Comparison of ENCODE assay signal across 7 mouse cellular contexts in genomic region chr7:128744684-128745485, GRCm38 (mm10). TPM values are rescaled to one million over a fixed set of nuclear protein-coding genes. Genes with fewer than 3 reads are reported as not detected.
A peak's percentile ranks its signal among the peaks of the same experiment; 100 is the strongest.
DNase-seq lines count a peak whose midpoint lies in the region; ATAC-seq and TF ChIP-seq lines count a peak whose summit lies in the region.

Gene Sec23ip (plus strand): TSS chr7:128744943.

- under 1% methylated on average over 55 of the region's 55 CpGs for WGBS in embryonic facial prominence, embryonic 10.5 days
- under 1% methylated on average over 55 of the region's 55 CpGs for WGBS in intestine, postnatal 0 days
- WGBS in midbrain, embryonic 12.5 days, result under 1% methylated on average over 55 of the region's 55 CpGs
- WGBS in small intestine, adult 2 months, result under 1% methylated on average over 55 of the region's 55 CpGs

- peak within 1 kb of the TSS; percentile 76 for H3K4me2 ChIP-seq in intestine, postnatal 0 days (replicated peaks; ENCODE audit: low read depth)
- H3K4me2 ChIP-seq in midbrain, embryonic 12.5 days (replicated peaks), result peak within 1 kb of the TSS; percentile 70

- no peak for TF ChIP-seq CTCF in intestine, postnatal 0 days (IDR thresholded peaks at IDR 0.05; ENCODE audit: low read depth)
- no peak for TF ChIP-seq CTCF in small intestine, adult 2 months (IDR thresholded peaks at IDR 0.05; ENCODE audit: extremely low read depth, insufficient read length, insufficient replicate concordance, low read depth, low read length)

- peak within 1 kb of the TSS; percentile 99 for H3K4me3 ChIP-seq in embryonic facial prominence, embryonic 10.5 days
- peak within 1 kb of the TSS; percentile 74 for H3K4me3 ChIP-seq in intestine, postnatal 0 days (ENCODE audit: low read depth, low read length)
- H3K4me3 ChIP-seq in midbrain, embryonic 12.5 days, result peak within 1 kb of the TSS; percentile 87
- peak within 1 kb of the TSS; percentile 85 for H3K4me3 ChIP-seq in small intestine, adult 2 months (ENCODE audit: low read depth, low read length)

- peak within 1 kb of the TSS; percentile 67 for H3K9ac ChIP-seq in intestine, postnatal 0 days (ENCODE audit: low read depth, low read length)
- peak within 1 kb of the TSS; percentile 96 for H3K9ac ChIP-seq in midbrain, embryonic 12.5 days (replicated peaks)

- peaks cover 12% of the 10 kb centered on the region for H3K36me3 ChIP-seq in embryonic facial prominence, embryonic 10.5 days (replicated peaks)
- peaks cover under 1% of the 10 kb centered on the region; the same call in 1 of the 2 replicates for H3K36me3 ChIP-seq in intestine, postnatal 0 days (ENCODE audit: control insufficient read depth, insufficient read depth)
- H3K36me3 ChIP-seq in midbrain, embryonic 12.5 days, result 0 out of 2 replicates have a peak, but pooled peaks cover under 1% of the 10 kb centered on the region
- H3K36me3 ChIP-seq in small intestine, adult 2 months (ENCODE audit: control insufficient read depth, insufficient read depth, low read length), result peaks cover under 1% of the 10 kb centered on the region

- H3K27me3 ChIP-seq in embryonic facial prominence, embryonic 10.5 days (replicated peaks; ENCODE audit: low read depth, poor library complexity, severe bottlenecking), result peaks cover 19% of the 10 kb centered on the region
- no peaks in the 10 kb centered on the region for H3K27me3 ChIP-seq in intestine, postnatal 0 days (replicated peaks; ENCODE audit: control insufficient read depth, insufficient read depth, low read length)
- H3K27me3 ChIP-seq in midbrain, embryonic 12.5 days, result peaks cover 10% of the 10 kb centered on the region
- H3K27me3 ChIP-seq in small intestine, adult 2 months (ENCODE audit: control insufficient read depth, insufficient read depth, low read length), result no peaks in the 10 kb centered on the region

- peak; percentile 79 for TF ChIP-seq POLR2A in small intestine, adult 2 months (IDR thresholded peaks at IDR 0.05; ENCODE audit: low read depth, low read length)

- intact Hi-C loops in left cerebral cortex, postnatal 4 days (cut with DNase I), result no loop called here

- H3K9me3 ChIP-seq in embryonic facial prominence, embryonic 10.5 days, result no peaks in the 10 kb centered on the region
- H3K9me3 ChIP-seq in intestine, postnatal 0 days (ENCODE audit: control insufficient read depth), result no peaks in the 10 kb centered on the region
- H3K9me3 ChIP-seq in midbrain, embryonic 12.5 days, result no peaks in the 10 kb centered on the region

- DNase-seq in adrenal gland, postnatal 10 days, result peak; percentile 98
- peak; percentile 98 for DNase-seq in embryonic facial prominence, embryonic 10.5 days (ENCODE audit: low spot score)
- DNase-seq in gonadal fat pad, adult 2 months (ENCODE audit: low read depth), result peak; percentile 91
- DNase-seq in left cerebral cortex, postnatal 4 days, result peak; percentile 98

- peak; percentile 84 for ATAC-seq in intestine, postnatal 0 days
- peak; percentile 85 for ATAC-seq in midbrain, embryonic 12.5 days (ENCODE audit: low FRiP score, low read depth)

- peaks cover 33% of the 10 kb centered on the region for H3K4me1 ChIP-seq in embryonic facial prominence, embryonic 10.5 days
- H3K4me1 ChIP-seq in intestine, postnatal 0 days (replicated peaks; ENCODE audit: control insufficient read depth, insufficient read depth, low read length), result peaks cover 24% of the 10 kb centered on the region
- H3K4me1 ChIP-seq in midbrain, embryonic 12.5 days, result peaks cover 17% of the 10 kb centered on the region
- H3K4me1 ChIP-seq in small intestine, adult 2 months (ENCODE audit: control insufficient read depth, insufficient read depth, insufficient read length, low read length), result peaks cover 10% of the 10 kb centered on the region; the same call in 1 of the 2 replicates

- peak within 1 kb of the TSS; percentile 91 for H3K27ac ChIP-seq in embryonic facial prominence, embryonic 10.5 days (replicated peaks)
- H3K27ac ChIP-seq in intestine, postnatal 0 days (ENCODE audit: low read depth, low read length), result peak within 1 kb of the TSS; percentile 73
- H3K27ac ChIP-seq in midbrain, embryonic 12.5 days (replicated peaks), result peak within 1 kb of the TSS; percentile 54
- peak within 1 kb of the TSS; percentile 28 for H3K27ac ChIP-seq in small intestine, adult 2 months (ENCODE audit: insufficient read depth, low read depth, low read length)

RNA-seq across cellular contexts. Expression of gene Sec23ip, which starts in this region (rescaled TPM):
- total RNA-seq in adrenal gland, postnatal 10 days (2021), result 10 to 100 TPM; 34.1 to 44.9 TPM
- 39.1 and 41.7 TPM in 2 replicates for polyA plus RNA-seq in embryonic facial prominence, embryonic 10.5 days (2016; fragmentation: Nextera tagmentation; extraction: Ambion mirVana)
- 32.0 and 56.6 TPM in 2 replicates for polyA plus RNA-seq in gonadal fat pad, adult 2 months (2012; rRNA removed)
- 15.3 and 17.2 TPM in 2 replicates for polyA plus RNA-seq in intestine, postnatal 0 days (2015; fragmentation: Nextera tagmentation; extraction: Ambion mirVana)
- total RNA-seq in left cerebral cortex, postnatal 4 days (2021), result 10 to 100 TPM; 34.7 to 35.3 TPM
- 42.6 and 42.8 TPM in 2 replicates for polyA plus RNA-seq in midbrain, embryonic 12.5 days (2016; fragmentation: Nextera tagmentation; extraction: Ambion mirVana)
- 7.8 and 19.1 TPM in 2 replicates for polyA plus RNA-seq in small intestine, adult 2 months (2012; rRNA removed)

Comparison
In these comparisons a context has a peak if more than half of its experiments do, and no peak if none do; other contexts are left out.
1. Peak in every context shown above with its lines: DNase-seq, ATAC-seq, H3K4me3 ChIP-seq and H3K27ac ChIP-seq.
2. H3K27ac ChIP-seq: peak in every context shown above with its lines; median percentile 91 in embryonic facial prominence, embryonic 10.5 days; 73 in intestine, postnatal 0 days; 54 in midbrain, embryonic 12.5 days; 28 in small intestine, adult 2 months.